Mouse (Mus musculus): ENCODE data around the gene Kcnab1. TPM values are rescaled to one million over a fixed set of nuclear protein-coding genes. Genes with fewer than 3 reads are reported as not detected.

Kcnab1 gene
- polyA plus RNA-seq, 1 experiment: 0.07 TPM

DNA sequence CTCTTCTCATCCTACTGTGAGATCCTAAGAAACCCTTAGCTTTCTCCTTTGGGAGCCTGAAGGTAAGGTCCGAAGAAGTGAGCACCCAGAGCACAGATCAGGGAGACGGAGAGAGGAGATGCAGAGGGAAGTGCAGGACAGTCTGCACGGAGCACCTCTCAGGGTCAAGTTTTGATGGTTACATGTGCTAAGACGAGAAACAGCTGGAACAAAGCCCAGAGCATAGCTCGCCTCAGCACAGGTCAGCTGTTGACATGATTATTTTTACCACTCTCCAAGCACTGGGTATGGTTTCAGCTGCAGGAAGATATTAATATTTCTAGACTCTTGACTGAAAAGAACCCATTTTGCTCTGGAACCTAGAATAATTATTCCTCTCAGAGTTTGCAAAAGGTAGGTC is 27.7 kb downstream of the Kcnab1 start:
- Histone ChIP-seq H3K36me3 (ENCODE audit: control insufficient read depth, insufficient read depth) (no peaks in the 10 kb centered on the region), H3K4me3 (ENCODE audit: insufficient read depth, poor library complexity, severe bottlenecking) (no peak overlapping the region), H3K79me3 (ENCODE audit: low read depth) (no peaks in the 10 kb centered on the region), H3K79me2 (ENCODE audit: control insufficient read depth, insufficient read depth) (no peaks in the 10 kb centered on the region), H3K27me3 (ENCODE audit: control insufficient read depth, insufficient read depth, insufficient read length) (no peaks in the 10 kb centered on the region), H3ac (ENCODE audit: control insufficient read depth, insufficient read length, low read depth) (no peak overlapping the region)
- TF ChIP-seq MYOD1 (IDR thresholded peaks at IDR 0.05; ENCODE audit: control insufficient read depth, insufficient read length, low read depth): no peak
- TF ChIP-seq FOSL1 (IDR thresholded peaks at IDR 0.05; ENCODE audit: insufficient read depth, low read length, poor library complexity, severe bottlenecking): no peak
- TF ChIP-seq CEBPB (IDR thresholded peaks at IDR 0.05; ENCODE audit: low read depth): no peak
- no peak for TF ChIP-seq MAX (IDR thresholded peaks at IDR 0.05)
- TF ChIP-seq CTCF (IDR thresholded peaks at IDR 0.05; ENCODE audit: control insufficient read depth, insufficient read depth, insufficient read length): no peak
- no peak for TF ChIP-seq USF1 (IDR thresholded peaks at IDR 0.05; ENCODE audit: low read depth)

GRCm38 (mm10) chr3:65138739-65139138 is 29.6 kb downstream of the Kcnab1 start:
- H3K4me3 ChIP-seq (ENCODE audit: insufficient read depth, poor library complexity, severe bottlenecking): no peak overlapping the region
- H3K27me3 ChIP-seq (ENCODE audit: control insufficient read depth, insufficient read depth, insufficient read length): no peaks in the 10 kb centered on the region
- no peak overlapping the region for H3ac ChIP-seq (ENCODE audit: control insufficient read depth, insufficient read length, low read depth)
- no peaks in the 10 kb centered on the region for H3K79me2 ChIP-seq (ENCODE audit: control insufficient read depth, insufficient read depth)
- no peaks in the 10 kb centered on the region for H3K79me3 ChIP-seq (ENCODE audit: low read depth)
- TF ChIP-seq CTCF (IDR thresholded peaks at IDR 0.05; ENCODE audit: control insufficient read depth, insufficient read depth, insufficient read length): no peak
- TF ChIP-seq MYOD1 (IDR thresholded peaks at IDR 0.05; ENCODE audit: control insufficient read depth, insufficient read length, low read depth): no peak
- TF ChIP-seq CEBPB (IDR thresholded peaks at IDR 0.05; ENCODE audit: low read depth): peak; percentile 95
- H3K36me3 ChIP-seq (ENCODE audit: control insufficient read depth, insufficient read depth): no peaks in the 10 kb centered on the region

DNA sequence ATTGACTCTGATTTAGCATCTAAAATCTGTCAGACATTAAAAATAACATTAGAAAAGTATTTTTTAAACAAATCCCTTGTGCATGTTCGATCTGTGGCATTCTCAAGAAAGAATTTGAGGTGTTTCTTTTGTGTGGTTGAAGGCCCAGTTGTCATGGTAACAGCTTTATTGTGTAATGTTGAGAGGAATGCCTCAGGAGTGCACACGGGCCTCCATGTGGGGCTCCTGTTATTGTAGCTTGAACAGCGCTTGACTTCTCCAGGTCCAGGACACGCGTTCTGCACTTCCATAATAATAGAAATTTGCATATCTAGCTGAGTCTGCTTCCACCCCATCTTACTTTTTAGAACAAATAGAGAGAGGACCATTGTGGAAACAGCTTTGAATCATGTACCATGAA is 36.0 kb downstream of the Kcnab1 start:
- H3K36me3 ChIP-seq (ENCODE audit: control insufficient read depth, insufficient read depth): no peaks in the 10 kb centered on the region
- H3K79me2 ChIP-seq (ENCODE audit: control insufficient read depth, insufficient read depth): no peaks in the 10 kb centered on the region
- TF ChIP-seq MAX (IDR thresholded peaks at IDR 0.05) (no peak), FOSL1 (IDR thresholded peaks at IDR 0.05; ENCODE audit: insufficient read depth, low read length, poor library complexity, severe bottlenecking) (no peak), CTCF (IDR thresholded peaks at IDR 0.05; ENCODE audit: control insufficient read depth, insufficient read depth, insufficient read length) (no peak)
- no peak overlapping the region for H3K4me3 ChIP-seq (ENCODE audit: insufficient read depth, poor library complexity, severe bottlenecking)
- no peaks in the 10 kb centered on the region for H3K79me3 ChIP-seq (ENCODE audit: low read depth)
- no peak overlapping the region for H3ac ChIP-seq (ENCODE audit: control insufficient read depth, insufficient read length, low read depth)
- no peaks in the 10 kb centered on the region for H3K27me3 ChIP-seq (ENCODE audit: control insufficient read depth, insufficient read depth, insufficient read length)

GRCm38 (mm10) chr3:65151808-65152207 is 42.6 kb downstream of the Kcnab1 start:
- H3K27me3 ChIP-seq (ENCODE audit: control insufficient read depth, insufficient read depth, insufficient read length): no peaks in the 10 kb centered on the region
- H3K79me2 ChIP-seq (ENCODE audit: control insufficient read depth, insufficient read depth): no peaks in the 10 kb centered on the region
- H3K79me3 ChIP-seq (ENCODE audit: low read depth): no peaks in the 10 kb centered on the region
- TF ChIP-seq MYOG (IDR thresholded peaks at IDR 0.05; ENCODE audit: control insufficient read depth, extremely low read depth, insufficient read length): no peak
- no peak for TF ChIP-seq FOSL1 (IDR thresholded peaks at IDR 0.05; ENCODE audit: insufficient read depth, low read length, poor library complexity, severe bottlenecking)
- TF ChIP-seq MAX (IDR thresholded peaks at IDR 0.05): no peak
- TF ChIP-seq CEBPB (IDR thresholded peaks at IDR 0.05; ENCODE audit: low read depth): no peak
- no peak for TF ChIP-seq USF1 (IDR thresholded peaks at IDR 0.05; ENCODE audit: low read depth)
- no peak for TF ChIP-seq MYOD1 (IDR thresholded peaks at IDR 0.05; ENCODE audit: control insufficient read depth, insufficient read length, low read depth)
- TF ChIP-seq CTCF (IDR thresholded peaks at IDR 0.05; ENCODE audit: control insufficient read depth, insufficient read depth, insufficient read length): no peak
- no peak overlapping the region for H3ac ChIP-seq (ENCODE audit: control insufficient read depth, insufficient read length, low read depth)
- H3K36me3 ChIP-seq (ENCODE audit: control insufficient read depth, insufficient read depth): no peaks in the 10 kb centered on the region
- no peak overlapping the region for H3K4me3 ChIP-seq (ENCODE audit: insufficient read depth, poor library complexity, severe bottlenecking)

GRCm38 (mm10) chr3:65172964-65173363 is 63.8 kb downstream of the Kcnab1 start:
- no peak for TF ChIP-seq MYOD1 (IDR thresholded peaks at IDR 0.05; ENCODE audit: control insufficient read depth, insufficient read length, low read depth)
- no peak for TF ChIP-seq CTCF (IDR thresholded peaks at IDR 0.05; ENCODE audit: control insufficient read depth, insufficient read depth, insufficient read length)
- no peak for TF ChIP-seq MYOG (IDR thresholded peaks at IDR 0.05; ENCODE audit: control insufficient read depth, extremely low read depth, insufficient read length)
- TF ChIP-seq FOSL1 (IDR thresholded peaks at IDR 0.05; ENCODE audit: insufficient read depth, low read length, poor library complexity, severe bottlenecking): no peak
- no peak for TF ChIP-seq MAX (IDR thresholded peaks at IDR 0.05)
- no peak for TF ChIP-seq CEBPB (IDR thresholded peaks at IDR 0.05; ENCODE audit: low read depth)
- no peak for TF ChIP-seq USF1 (IDR thresholded peaks at IDR 0.05; ENCODE audit: low read depth)
- H3K79me3 ChIP-seq (ENCODE audit: low read depth): no peaks in the 10 kb centered on the region
- H3K4me3 ChIP-seq (ENCODE audit: insufficient read depth, poor library complexity, severe bottlenecking): no peak overlapping the region
- no peaks in the 10 kb centered on the region for H3K79me2 ChIP-seq (ENCODE audit: control insufficient read depth, insufficient read depth)
- H3ac ChIP-seq (ENCODE audit: control insufficient read depth, insufficient read length, low read depth): no peak overlapping the region
- no peaks in the 10 kb centered on the region for H3K36me3 ChIP-seq (ENCODE audit: control insufficient read depth, insufficient read depth)
- no peaks in the 10 kb centered on the region for H3K27me3 ChIP-seq (ENCODE audit: control insufficient read depth, insufficient read depth, insufficient read length)

- H3K27me3 ChIP-seq (ENCODE audit: control insufficient read depth, insufficient read depth, insufficient read length): no peaks in the 10 kb centered on the region
- no peaks in the 10 kb centered on the region for H3K79me2 ChIP-seq (ENCODE audit: control insufficient read depth, insufficient read depth)
- H3K36me3 ChIP-seq (ENCODE audit: control insufficient read depth, insufficient read depth): no peaks in the 10 kb centered on the region
- H3K79me3 ChIP-seq (ENCODE audit: low read depth): no peaks in the 10 kb centered on the region
- H3ac ChIP-seq (ENCODE audit: control insufficient read depth, insufficient read length, low read depth): no peak overlapping the region
- TF ChIP-seq MYOD1 (IDR thresholded peaks at IDR 0.05; ENCODE audit: control insufficient read depth, insufficient read length, low read depth) (no peak), MAX (IDR thresholded peaks at IDR 0.05) (no peak), CTCF (IDR thresholded peaks at IDR 0.05; ENCODE audit: control insufficient read depth, insufficient read depth, insufficient read length) (no peak), USF1 (IDR thresholded peaks at IDR 0.05; ENCODE audit: low read depth) (no peak), FOSL1 (IDR thresholded peaks at IDR 0.05; ENCODE audit: insufficient read depth, low read length, poor library complexity, severe bottlenecking) (no peak), MYOG (IDR thresholded peaks at IDR 0.05; ENCODE audit: control insufficient read depth, extremely low read depth, insufficient read length) (no peak)
- H3K4me3 ChIP-seq (ENCODE audit: insufficient read depth, poor library complexity, severe bottlenecking): no peak overlapping the region
Measured at GRCm38 (mm10) chr3:65174564-65174963, 65.4 kb downstream of the Kcnab1 start.

Measured in C2C12 (cell line).